Mouse (Mus musculus) forebrain, postnatal 0 days (tissue): Measurements from ENCODE around the gene Dync2li1. TPM values are rescaled to one million over a fixed set of nuclear protein-coding genes. Genes with fewer than 3 reads are reported as not detected.

Experiments used
- ATAC-seq: fragments of 200-750 bp; cut with Nextera tagmentation; 2 replicates; pipeline ENCODE4 v1.8.0; 2017; ENCODE audit warnings: mild to moderate bottlenecking, moderate library complexity
- DNase-seq: peaks from one replicate; pipeline ENCODE4 v3.0.0-alpha.2; 2015
- H3K27ac ChIP-seq: fragments of 300-500 bp; sonication (generic); 2 replicates; pipeline ENCODE4 v1.5.1; 2014; ENCODE audit warnings: low read depth, mild to moderate bottlenecking, antibody characterized with exemption, low read length, moderate library complexity, mixed read lengths
- H3K27me3 ChIP-seq: fragments of 300-500 bp; sonication (generic); 2 replicates; pipeline ENCODE4 v1.6.1; 2014; ENCODE audit warnings: mild to moderate bottlenecking, low read length, mixed read lengths; ENCODE audit not compliant: insufficient read depth
- H3K36me3 ChIP-seq: fragments of 300-500 bp; sonication (generic); 2 replicates; pipeline ENCODE4 v1.6.1; 2014; ENCODE audit warnings: mild to moderate bottlenecking, moderate library complexity; ENCODE audit not compliant: insufficient read depth
- H3K4me1 ChIP-seq: fragments of 300-500 bp; sonication (generic); 2 replicates; pipeline ENCODE4 v1.6.1; 2014; ENCODE audit warnings: antibody characterized with exemption; ENCODE audit not compliant: insufficient read depth
- H3K4me2 ChIP-seq: fragments of 300-500 bp; sonication (generic); 2 replicates; pipeline ENCODE4 v1.6.1; 2014; ENCODE audit warnings: low read depth, mild to moderate bottlenecking, moderate library complexity
- H3K4me3 ChIP-seq: fragments of 300-500 bp; sonication (generic); 2 replicates; pipeline ENCODE4 v1.5.1; 2014; ENCODE audit warnings: low read depth, low read length, mixed read lengths
- H3K9ac ChIP-seq: fragments of 300-500 bp; sonication (generic); 2 replicates; pipeline ENCODE4 v1.6.1; 2014; ENCODE audit warnings: mild to moderate bottlenecking
- H3K9me3 ChIP-seq: fragments of 300-500 bp; sonication (generic); 2 replicates; pipeline ENCODE4 v1.6.1; 2016; ENCODE audit warnings: low read length
- CTCF ChIP-seq: sonication (generic); IDR thresholded peaks from 2 replicates; pipeline ENCODE4 v1.5.1; 2016; ENCODE audit warnings: antibody characterized with exemption, control low read depth, low read depth
- WGBS: fragments of 180-500 bp; shearing (Covaris S2); extraction: QIAGEN DNeasy Blood & Tissue Kit; methylation state at CpG from one replicate; pipeline ENCODE4 v1.1.7; 2014; 5-methylcytosine and 5-hydroxymethylcytosine counted together
- polyA plus RNA-seq: library from polyadenylated mRNA; unstranded; fragments of >200 nt; fragmentation: Nextera tagmentation; extraction: Ambion mirVana; gene quantifications from 2 replicates; pipeline ENCODE4 v1.2.1, GENCODE M21; 2015
- total RNA-seq: library from RNA; depleted of rRNA; stranded (reverse); fragments of >200 nt; gene quantifications from 2 replicates; pipeline ENCODE4 v1.2.3, GENCODE M21; 2014

The Dync2li1 gene
- total and polyA plus RNA-seq, 2 experiments from 2014 or later, result 14.0 to 42.1 TPM

- no peak overlapping the region for H3K27ac ChIP-seq
- DNase-seq (no peak), ATAC-seq (no peak)
- H3K9ac ChIP-seq, result no peak overlapping the region
- no peak overlapping the region for H3K4me2 ChIP-seq
- H3K4me1 ChIP-seq, result no peaks in the 10 kb centered on the region
- WGBS, result 73% methylated on average over 9 of the region's 9 CpGs
- TF ChIP-seq CTCF, result no peak
- no peaks in the 10 kb centered on the region for H3K9me3 ChIP-seq
- H3K4me3 ChIP-seq, result no peak overlapping the region
- no peaks in the 10 kb centered on the region for H3K36me3 ChIP-seq
- no peaks in the 10 kb centered on the region for H3K27me3 ChIP-seq
Observed at GRCm38 (mm10) chr17:84600051-84600983, 26.0 kb upstream of the Dync2li1 start.

GRCm38 (mm10) chr17:84601805-84602204 lies 24.5 kb upstream of the Dync2li1 start:
- no peak for DNase-seq

GRCm38 (mm10) chr17:84603202-84603627 lies 23.1 kb upstream of the Dync2li1 start:
- ATAC-seq, result peak; percentile 25; the same call in 1 of the 2 replicates
- 35% methylated on average over 9 of the region's 9 CpGs for WGBS
- Histone ChIP-seq H3K4me3 (no peak overlapping the region), H3K27ac (no peak overlapping the region), H3K36me3 (no peaks in the 10 kb centered on the region), H3K9me3 (no peaks in the 10 kb centered on the region), H3K27me3 (no peaks in the 10 kb centered on the region), H3K4me2 (no peak overlapping the region), H3K9ac (no peak overlapping the region), H3K4me1 (no peaks in the 10 kb centered on the region)
- DNase-seq, result no peak
- no peak for TF ChIP-seq CTCF

More at GRCm38 (mm10) chr17:84601805-84602204, 24.5 kb upstream of the Dync2li1 start:
- no peak for TF ChIP-seq CTCF
- Histone ChIP-seq H3K27ac (no peak overlapping the region), H3K36me3 (no peaks in the 10 kb centered on the region), H3K9me3 (no peaks in the 10 kb centered on the region), H3K4me1 (no peaks in the 10 kb centered on the region), H3K4me3 (no peak overlapping the region), H3K27me3 (no peaks in the 10 kb centered on the region), H3K9ac (no peak overlapping the region), H3K4me2 (no peak overlapping the region)
- WGBS, result 86% methylated on average over 5 of the region's 5 CpGs
- ATAC-seq, result no peak

GRCm38 (mm10) chr17:84603709-84604420 lies 22.4 kb upstream of the Dync2li1 start:
- WGBS, result 89% methylated on average over 10 of the region's 10 CpGs
- Histone ChIP-seq H3K4me1 (no peaks in the 10 kb centered on the region), H3K9me3 (no peaks in the 10 kb centered on the region), H3K9ac (no peak overlapping the region), H3K4me3 (no peak overlapping the region), H3K36me3 (no peaks in the 10 kb centered on the region), H3K27ac (no peak overlapping the region), H3K27me3 (no peaks in the 10 kb centered on the region), H3K4me2 (no peak overlapping the region)
- no peak for ATAC-seq
- DNase-seq, result no peak
- 0 out of 2 replicates have a peak, but pooled peaks have one; percentile 5 for TF ChIP-seq CTCF

GRCm38 (mm10) chr17:84606976-84607375 lies 19.3 kb upstream of the Dync2li1 start:
- Histone ChIP-seq H3K4me3 (no peak overlapping the region), H3K27me3 (no peaks in the 10 kb centered on the region), H3K9me3 (no peaks in the 10 kb centered on the region), H3K4me1 (no peaks in the 10 kb centered on the region), H3K9ac (no peak overlapping the region), H3K27ac (no peak overlapping the region), H3K36me3 (no peaks in the 10 kb centered on the region), H3K4me2 (no peak overlapping the region)
- WGBS, result 51% methylated on average over 13 of the region's 13 CpGs
- ATAC-seq (no peak), DNase-seq (no peak)
- TF ChIP-seq CTCF, result no peak

- TF ChIP-seq CTCF, result no peak
- 66% methylated on average over 5 of the region's 5 CpGs for WGBS
- DNase-seq (no peak), ATAC-seq (no peak)
- H3K27ac ChIP-seq, result no peak overlapping the region
- no peak overlapping the region for H3K4me3 ChIP-seq
- no peak overlapping the region for H3K9ac ChIP-seq
- no peaks in the 10 kb centered on the region for H3K9me3 ChIP-seq
- H3K27me3 ChIP-seq, result no peaks in the 10 kb centered on the region
- H3K36me3 ChIP-seq, result no peaks in the 10 kb centered on the region
- H3K4me1 ChIP-seq, result no peaks in the 10 kb centered on the region
- no peak overlapping the region for H3K4me2 ChIP-seq
Observed at GRCm38 (mm10) chr17:84607617-84608016, 18.7 kb upstream of the Dync2li1 start.

GRCm38 (mm10) chr17:84608606-84609005 lies 17.7 kb upstream of the Dync2li1 start:
- no peak overlapping the region for H3K4me3 ChIP-seq
- no peaks in the 10 kb centered on the region for H3K4me1 ChIP-seq
- H3K36me3 ChIP-seq, result no peaks in the 10 kb centered on the region
- no peaks in the 10 kb centered on the region for H3K9me3 ChIP-seq
- H3K27me3 ChIP-seq, result no peaks in the 10 kb centered on the region
- ATAC-seq, result no peak
- no peak overlapping the region for H3K9ac ChIP-seq
- WGBS, result 88% methylated on average over 4 of the region's 4 CpGs
- no peak for TF ChIP-seq CTCF
- H3K4me2 ChIP-seq, result no peak overlapping the region
- DNase-seq, result no peak
- H3K27ac ChIP-seq, result no peak overlapping the region
